In the genomic region with DNA sequence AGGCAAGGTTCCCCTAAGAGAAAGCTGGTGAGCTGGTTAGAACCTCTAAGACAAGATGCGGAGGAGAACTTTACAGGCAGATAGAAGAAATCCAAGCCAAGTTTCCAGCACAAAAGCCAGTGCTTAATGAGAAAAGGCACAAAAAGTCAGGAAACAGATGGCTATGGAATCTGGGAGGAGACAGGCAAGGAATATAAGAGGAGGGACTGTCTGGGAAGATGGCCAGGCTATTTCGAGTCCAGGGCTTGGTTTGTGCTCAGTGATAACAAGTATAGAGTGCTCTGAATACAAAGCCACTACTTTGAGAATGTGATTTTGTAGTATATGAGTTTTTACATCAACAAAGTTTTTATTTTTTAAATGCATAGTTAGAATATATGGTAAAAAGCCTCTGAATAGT, we compare ENCODE assay signal across 10 mouse cellular contexts. TPM values are rescaled to one million over a fixed set of nuclear protein-coding genes. Genes with fewer than 3 reads are reported as not detected.
DNase-seq lines count a peak whose midpoint lies in the region; ATAC-seq lines count a peak whose summit lies in the region.
"Had no signal": no experiment of that assay in that cellular context is flagged by ENCODE, and none has a peak within 500 bp of the region (broad histone marks: within the 10 kb centered on the region; RNA-seq: fewer than 3 reads in every experiment).

No protein-coding gene starts in this region.

- no peak for ATAC-seq in kidney, embryonic 16.5 days (ENCODE audit: low FRiP score, low TSS enrichment)
- ATAC-seq in hindbrain, embryonic 11.5 days (ENCODE audit: low FRiP score): no peak

- H3K27me3 ChIP-seq in kidney, embryonic 16.5 days (ENCODE audit: insufficient read depth, low read length): no peaks in the 10 kb centered on the region
- H3K27me3 ChIP-seq in hindbrain, embryonic 11.5 days (ENCODE audit: control insufficient read depth, insufficient read depth, low read length): no peaks in the 10 kb centered on the region
- H3K27me3 ChIP-seq: embryonic facial prominence, embryonic 12.5 days; hindbrain, embryonic 15.5 days had no signal

- no peaks in the 10 kb centered on the region for H3K36me3 ChIP-seq in kidney, embryonic 16.5 days (ENCODE audit: insufficient read depth, low read length)
- H3K36me3 ChIP-seq in hindbrain, embryonic 11.5 days (ENCODE audit: control insufficient read depth, insufficient read depth, low read length): no peaks in the 10 kb centered on the region
- H3K36me3 ChIP-seq: embryonic facial prominence, embryonic 12.5 days; hindbrain, embryonic 15.5 days had no signal

- no peaks in the 10 kb centered on the region for H3K9me3 ChIP-seq in kidney, embryonic 16.5 days (ENCODE audit: low read length)
- H3K9me3 ChIP-seq in hindbrain, embryonic 11.5 days (ENCODE audit: control insufficient read depth, low read length): no peaks in the 10 kb centered on the region
- H3K9me3 ChIP-seq: embryonic facial prominence, embryonic 12.5 days; hindbrain, embryonic 15.5 days had no signal

- WGBS in kidney, embryonic 16.5 days: 71% methylated on average over 2 of the region's 2 CpGs
- WGBS in hindbrain, embryonic 11.5 days: 91% methylated on average over 2 of the region's 2 CpGs

- H3K9ac ChIP-seq in kidney, embryonic 16.5 days (replicated peaks; ENCODE audit: low read length): no peak overlapping the region
- no peak overlapping the region for H3K9ac ChIP-seq in hindbrain, embryonic 11.5 days (ENCODE audit: low read depth, low read length)
- H3K9ac ChIP-seq: embryonic facial prominence, embryonic 12.5 days; hindbrain, embryonic 15.5 days had no signal

- no peak overlapping the region for H3K4me2 ChIP-seq in kidney, embryonic 16.5 days (replicated peaks; ENCODE audit: low read depth, low read length)
- no peak overlapping the region for H3K4me2 ChIP-seq in hindbrain, embryonic 11.5 days (replicated peaks; ENCODE audit: low read depth, low read length)
- H3K4me2 ChIP-seq: embryonic facial prominence, embryonic 12.5 days; hindbrain, embryonic 15.5 days had no signal

- H3K4me3 ChIP-seq in kidney, embryonic 16.5 days (ENCODE audit: low read length): no peak overlapping the region
- no peak overlapping the region for H3K4me3 ChIP-seq in hindbrain, embryonic 11.5 days (ENCODE audit: low read depth, low read length)
- H3K4me3 ChIP-seq: embryonic facial prominence, embryonic 12.5 days; hindbrain, embryonic 15.5 days had no signal

- DNase-seq in kidney, postnatal 10 days: peak; percentile 53
- DNase-seq in brain, adult 2 months (ENCODE audit: low read depth, low spot score): peak; percentile 80
- DNase-seq in heart, adult 9 months (ENCODE audit: low spot score in 2 of 2): peak; percentile 62 to 69
- DNase-seq in lung, postnatal 25 days (ENCODE audit: low spot score): peak; percentile 33
- no peak for DNase-seq in hindbrain, embryonic 11.5 days (ENCODE audit: low spot score)
- no peak for DNase-seq in urinary bladder, postnatal 25 days (ENCODE audit: low spot score)
- no peak for DNase-seq in thymus, adult 18-20 months

- H3K27ac ChIP-seq in kidney, embryonic 16.5 days (ENCODE audit: low read length): no peak overlapping the region
- H3K27ac ChIP-seq in hindbrain, embryonic 11.5 days (ENCODE audit: low read depth, low read length): no peak overlapping the region
- H3K27ac ChIP-seq: embryonic facial prominence, embryonic 12.5 days; hindbrain, embryonic 15.5 days had no signal

- no peaks in the 10 kb centered on the region for H3K4me1 ChIP-seq in kidney, embryonic 16.5 days (ENCODE audit: insufficient read depth, low read length)
- H3K4me1 ChIP-seq in hindbrain, embryonic 11.5 days (replicated peaks; ENCODE audit: control insufficient read depth, insufficient read depth, low read length): no peaks in the 10 kb centered on the region
- H3K4me1 ChIP-seq: hindbrain, embryonic 15.5 days had no signal

RNA-seq across cellular contexts. Expression of a gene that starts 45.1 kb away (rescaled TPM):
- 4.5 and 4.9 TPM in 2 replicates for polyA plus RNA-seq in kidney, embryonic 16.5 days (2015; fragmentation: Nextera tagmentation; extraction: Ambion mirVana)
- 1.9 and 2.1 TPM in 2 replicates for polyA plus RNA-seq in hindbrain, embryonic 11.5 days (2014; fragmentation: Nextera tagmentation; extraction: Ambion mirVana)

Comparison
In these comparisons a context has a peak if more than half of its experiments do, and no peak if none do; other contexts are left out.
1. DNase-seq: peak in kidney, postnatal 10 days (single experiment), brain, adult 2 months (single experiment), heart, adult 9 months (2 of 2) and lung, postnatal 25 days (single experiment); none in hindbrain, embryonic 11.5 days (single experiment), urinary bladder, postnatal 25 days (single experiment) and thymus, adult 18-20 months (0 of 2).